Mouse (Mus musculus): ENCODE results near the gene Gnb1l. TPM values are rescaled to one million over a fixed set of nuclear protein-coding genes. Genes with fewer than 3 reads are reported as not detected.
"Not testable (repeated sequence)": the region's sequence is repeated elsewhere in the genome, so short reads cannot be mapped to it uniquely, and the experiment has no call there.

The Gnb1l gene
- polyA plus RNA-seq, 1 experiment from 2014 or later, result 21.4 TPM

DNA sequence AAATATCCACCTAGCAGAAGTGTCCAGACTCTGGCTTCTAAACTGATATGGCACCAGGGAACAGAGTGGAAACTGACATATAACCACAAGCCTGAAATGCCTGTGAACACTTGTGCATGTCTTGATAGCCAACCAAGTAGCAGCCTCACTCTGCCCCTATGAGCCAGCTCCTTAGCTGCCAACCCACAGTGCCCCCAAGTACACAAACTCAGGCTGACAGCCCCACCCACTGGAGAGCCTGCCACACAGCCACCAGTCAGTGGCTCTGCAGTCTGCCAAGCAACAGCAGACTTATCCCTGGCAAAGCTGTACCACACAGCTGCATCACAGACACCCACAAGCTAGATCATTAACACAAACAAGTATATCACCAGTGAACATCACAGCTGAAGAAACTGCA is 19.6 kb downstream of the Gnb1l start:
- Histone ChIP-seq H3K27ac (no peak overlapping the region), H3K36me3 (no peaks in the 10 kb centered on the region), H3K9me3 (no peaks in the 10 kb centered on the region), H3K4me1 (no peaks in the 10 kb centered on the region), H3K9ac (no peak overlapping the region), H3K4me2 (replicated peaks) (no peak overlapping the region), H3K27me3 (no peaks in the 10 kb centered on the region), H3K4me3 (no peak overlapping the region)
- ATAC-seq (ENCODE audit: low FRiP score, low read depth), result no peak

DNA sequence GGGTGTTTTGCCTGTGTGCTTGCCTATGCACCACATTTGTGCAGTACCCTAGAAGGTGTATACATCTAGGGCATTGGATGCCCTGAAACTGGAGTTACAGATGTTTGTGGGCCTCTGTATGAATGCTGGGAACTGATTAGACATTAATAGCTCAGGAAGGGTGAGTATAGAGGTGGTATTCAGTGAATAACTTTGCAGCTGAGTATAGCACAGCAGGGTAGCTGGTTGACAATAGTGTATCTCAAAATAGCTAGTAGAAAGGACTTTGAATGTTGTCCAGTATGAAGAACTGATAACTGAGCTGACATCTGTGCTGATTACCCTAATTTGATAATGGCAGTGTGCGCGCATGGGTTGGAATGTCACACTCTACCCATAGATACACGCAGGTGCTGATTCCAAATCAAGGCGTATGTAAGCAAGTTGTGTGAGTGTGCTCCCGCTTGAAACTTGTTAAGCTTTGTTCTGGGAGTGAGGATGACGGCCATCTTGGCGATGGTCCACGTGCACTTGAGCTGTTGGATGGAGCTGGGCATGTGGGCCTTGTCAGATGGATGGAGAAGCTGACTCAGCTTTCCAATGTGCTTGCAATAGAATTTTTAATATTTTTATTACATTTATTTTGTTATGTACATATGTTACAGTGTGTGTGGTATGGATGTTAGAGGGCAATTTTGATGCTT is 25.2 kb downstream of the Gnb1l start:
- Histone ChIP-seq H3K36me3 (peaks cover 4% of the 10 kb centered on the region; the same call in 1 of the 2 replicates), H3K27me3 (no peaks in the 10 kb centered on the region), H3K4me3 (no peak overlapping the region), H3K9me3 (no peaks in the 10 kb centered on the region), H3K4me2 (replicated peaks) (no peak overlapping the region), H3K4me1 (no peaks in the 10 kb centered on the region), H3K9ac (no peak overlapping the region), H3K27ac (no peak overlapping the region)
- WGBS, result 90% methylated on average over 8 of the region's 8 CpGs
- no peak for ATAC-seq (ENCODE audit: low FRiP score, low read depth)

DNA sequence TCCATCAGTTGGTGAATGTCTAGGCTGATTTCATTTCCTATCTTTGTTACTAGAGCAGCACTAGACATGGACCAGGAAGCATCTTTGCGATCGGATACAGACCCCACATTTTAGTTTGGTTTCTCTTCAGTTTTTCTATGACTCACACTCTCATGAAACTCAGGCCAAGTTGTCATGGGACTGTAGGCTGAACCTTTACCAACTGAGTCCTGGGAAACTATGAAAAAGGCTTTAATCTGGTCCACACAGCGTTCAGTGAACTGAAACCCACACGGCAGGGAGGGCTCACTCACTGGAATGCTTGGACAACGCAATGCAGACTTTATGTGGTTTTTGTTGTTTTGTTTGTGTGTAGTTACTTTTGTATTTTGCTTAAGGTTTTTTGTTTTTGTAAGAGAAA is 30.1 kb downstream of the Gnb1l start:
- 90% methylated on average over 5 of the region's 5 CpGs for WGBS
- ATAC-seq (ENCODE audit: low FRiP score, low read depth), result no peak

DNA sequence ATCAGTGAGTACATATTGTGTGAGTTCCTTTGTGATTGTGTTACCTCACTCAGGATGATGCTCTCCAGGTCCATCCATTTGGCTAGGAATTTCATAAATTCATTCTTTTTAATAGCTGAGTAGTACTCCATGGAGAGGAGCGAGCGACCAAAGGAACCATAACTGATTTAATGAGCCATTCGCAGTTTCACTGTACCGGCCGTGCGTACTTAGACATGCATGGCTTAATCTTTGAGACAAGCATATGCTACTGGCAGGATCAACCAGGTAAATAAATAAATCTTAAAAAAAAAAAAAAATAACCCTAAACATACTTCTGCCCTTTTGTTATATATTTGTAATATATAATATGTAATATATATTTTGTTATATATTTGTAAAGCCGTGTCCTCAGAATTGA is 34.5 kb downstream of the Gnb1l start:
- H3K36me3 ChIP-seq; H3K4me1 ChIP-seq; H3K27me3 ChIP-seq; H3K9ac ChIP-seq; H3K4me2 ChIP-seq (replicated peaks); H3K27ac ChIP-seq; H3K9me3 ChIP-seq; H3K4me3 ChIP-seq: not testable (repeated sequence)
- peak; percentile 99 for ATAC-seq (ENCODE audit: low FRiP score, low read depth)
- WGBS, result 92% methylated on average over 7 of the region's 7 CpGs

More for the DNA sequence above, 30.1 kb downstream of the Gnb1l start:
- Histone ChIP-seq H3K4me3 (no peak overlapping the region), H3K36me3 (peaks cover 4% of the 10 kb centered on the region; the same call in 1 of the 2 replicates), H3K4me2 (replicated peaks) (no peak overlapping the region), H3K9ac (no peak overlapping the region), H3K27ac (no peak overlapping the region), H3K9me3 (peaks cover 7% of the 10 kb centered on the region), H3K4me1 (no peaks in the 10 kb centered on the region), H3K27me3 (no peaks in the 10 kb centered on the region)

DNA sequence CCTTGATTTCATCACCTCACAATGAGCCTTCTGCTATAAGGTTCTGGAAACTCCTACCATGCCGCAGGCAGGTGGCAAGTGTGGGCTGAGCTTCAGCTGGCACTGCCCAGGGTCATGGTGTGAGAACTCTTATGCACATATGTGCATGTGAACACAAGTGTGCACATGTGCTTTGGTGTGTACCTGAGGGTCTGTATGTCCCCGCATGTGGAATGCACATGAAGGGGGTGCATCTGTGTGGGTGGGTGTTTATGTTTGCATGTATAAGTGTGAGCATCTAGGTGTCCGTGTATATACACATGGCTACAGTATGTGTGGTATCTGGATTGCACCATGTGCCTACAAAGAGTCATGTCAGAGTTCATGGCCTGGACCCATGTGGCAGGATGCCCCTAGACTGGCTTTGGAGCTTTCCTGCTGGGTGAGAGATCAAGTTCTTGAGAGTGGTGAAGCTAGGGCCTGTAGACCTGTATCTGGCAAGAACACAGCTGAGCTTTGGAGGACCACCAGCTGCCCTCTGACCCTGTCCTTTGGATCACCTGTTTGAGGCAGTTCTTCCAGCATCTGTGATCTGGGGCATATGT is 39.0 kb downstream of the Gnb1l start:
- Histone ChIP-seq H3K9me3 (no peaks in the 10 kb centered on the region), H3K36me3 (no peaks in the 10 kb centered on the region), H3K27me3 (no peaks in the 10 kb centered on the region), H3K4me3 (no peak overlapping the region), H3K9ac (no peak overlapping the region), H3K27ac (no peak overlapping the region), H3K4me1 (peaks cover 11% of the 10 kb centered on the region; the same call in 1 of the 2 replicates), H3K4me2 (replicated peaks) (no peak overlapping the region)
- WGBS, result 87% methylated on average over 3 of the region's 3 CpGs
- no peak for ATAC-seq (ENCODE audit: low FRiP score, low read depth)

DNA sequence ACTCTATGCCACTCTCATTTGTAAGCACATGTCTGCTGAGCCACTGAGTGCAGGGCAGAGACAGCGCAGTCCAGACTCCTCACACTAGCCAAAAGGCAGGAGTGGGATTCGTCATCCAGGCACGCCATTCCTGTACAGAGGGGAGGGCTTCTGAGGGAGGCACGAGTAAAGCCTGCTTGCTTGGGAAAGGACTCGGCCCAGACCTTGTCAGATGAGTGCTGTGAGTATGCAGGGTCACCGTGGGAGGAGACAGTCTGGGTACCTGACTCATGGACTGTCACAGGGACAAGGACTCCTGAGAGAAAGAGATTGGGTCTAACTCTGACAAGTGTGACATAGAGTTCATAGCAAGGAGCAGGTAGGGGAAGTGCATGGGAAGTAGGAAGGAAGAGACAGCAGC is 40.8 kb downstream of the Gnb1l start:
- Histone ChIP-seq H3K4me1 (peaks cover 11% of the 10 kb centered on the region; the same call in 1 of the 2 replicates), H3K9ac (no peak overlapping the region), H3K9me3 (no peaks in the 10 kb centered on the region), H3K4me3 (no peak overlapping the region), H3K27ac (no peak overlapping the region), H3K36me3 (no peaks in the 10 kb centered on the region), H3K4me2 (replicated peaks) (no peak overlapping the region), H3K27me3 (no peaks in the 10 kb centered on the region)
- no peak for ATAC-seq (ENCODE audit: low FRiP score, low read depth)
- WGBS, result 63% methylated on average over 6 of the region's 6 CpGs

DNA sequence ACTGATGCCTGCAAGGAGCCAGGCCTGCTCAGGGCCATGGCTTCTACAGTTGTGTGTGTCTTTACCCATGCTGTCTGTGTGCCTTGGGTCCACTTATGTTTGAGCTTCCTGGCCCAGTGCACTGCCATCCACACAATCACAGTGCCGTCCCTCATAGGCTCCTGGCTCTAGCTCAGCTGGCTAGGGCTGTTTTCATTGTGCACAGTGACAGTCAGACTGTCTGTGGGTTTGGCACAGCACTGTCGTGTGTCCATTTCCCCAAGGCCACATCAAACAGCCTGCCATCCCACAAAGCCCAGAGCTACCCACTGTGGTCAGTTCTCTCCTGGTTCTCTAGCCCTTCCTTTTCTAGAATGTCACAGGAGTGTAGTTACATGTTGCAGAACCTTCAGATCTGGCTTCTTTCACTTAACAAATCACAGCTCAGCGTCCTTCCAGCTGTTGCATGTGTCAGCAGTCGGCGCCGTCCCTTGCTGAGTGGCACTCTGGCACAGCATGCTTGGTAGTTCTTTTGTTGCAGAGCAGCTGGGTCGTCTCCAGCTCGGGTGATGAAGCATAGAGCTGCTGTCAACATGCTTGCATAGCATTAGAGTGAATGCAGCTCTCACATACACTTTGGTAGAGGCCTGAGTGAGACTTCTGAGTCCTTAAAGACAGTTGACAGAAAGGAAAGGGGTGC is 44.8 kb downstream of the Gnb1l start:
- Histone ChIP-seq H3K4me3 (no peak overlapping the region), H3K9me3 (no peaks in the 10 kb centered on the region), H3K4me1 (peaks cover 19% of the 10 kb centered on the region), H3K4me2 (replicated peaks) (no peak overlapping the region), H3K27me3 (no peaks in the 10 kb centered on the region), H3K36me3 (no peaks in the 10 kb centered on the region), H3K9ac (no peak overlapping the region), H3K27ac (no peak overlapping the region)
- WGBS, result 70% methylated on average over 8 of the region's 8 CpGs
- ATAC-seq (ENCODE audit: low FRiP score, low read depth), result no peak

DNA sequence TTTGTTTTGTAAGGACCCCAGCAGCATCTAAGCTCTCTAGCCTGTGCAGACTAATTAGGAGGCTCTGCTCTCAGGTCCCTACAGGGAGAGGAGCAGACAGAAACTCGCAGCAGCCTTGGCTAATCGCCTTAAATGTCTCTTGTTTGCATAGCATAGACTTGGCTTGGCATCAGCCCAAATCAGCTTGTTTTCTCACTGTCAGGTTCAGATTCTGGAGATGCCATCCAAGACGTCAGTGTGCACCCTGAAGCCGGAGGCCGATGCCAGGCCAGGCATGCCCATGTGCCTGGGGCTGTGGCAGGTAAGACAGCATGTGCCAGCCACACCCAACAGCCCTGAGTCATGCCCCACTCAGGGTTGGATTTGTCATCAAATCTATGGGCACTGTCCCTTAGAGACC is 49.4 kb downstream of the Gnb1l start:
- no peaks in the 10 kb centered on the region for H3K9me3 ChIP-seq
- no peaks in the 10 kb centered on the region; the same call in 1 of the 2 replicates for H3K36me3 ChIP-seq
- H3K4me1 ChIP-seq, result peaks cover 15% of the 10 kb centered on the region
- no peak overlapping the region for H3K4me3 ChIP-seq
- 77% methylated on average over 5 of the region's 5 CpGs for WGBS
- H3K27me3 ChIP-seq, result no peaks in the 10 kb centered on the region
- H3K27ac ChIP-seq, result no peak overlapping the region
- no peak overlapping the region for H3K4me2 ChIP-seq (replicated peaks)
- ATAC-seq (ENCODE audit: low FRiP score, low read depth), result no peak
- no peak overlapping the region for H3K9ac ChIP-seq

DNA sequence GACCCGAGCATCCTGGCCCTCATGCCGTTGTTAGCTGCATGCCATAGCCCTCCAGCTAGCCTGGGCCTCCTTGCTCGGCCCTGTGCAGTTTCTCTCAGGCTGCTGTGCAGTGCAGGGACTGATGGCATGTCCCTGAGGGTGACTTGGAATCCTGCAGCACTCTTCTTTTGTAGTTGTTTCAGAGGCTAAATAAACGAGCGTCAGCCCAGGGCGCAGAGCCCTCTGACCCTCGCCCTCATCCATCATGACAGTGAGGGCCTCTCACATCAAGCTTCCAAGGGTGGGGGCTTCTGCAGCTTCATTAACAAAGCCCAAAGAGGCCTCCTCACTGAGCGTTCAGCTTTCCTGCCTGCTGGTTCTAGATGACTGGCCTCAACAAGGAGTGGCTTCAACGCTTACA is 53.1 kb downstream of the Gnb1l start:
- H3K27me3 ChIP-seq, result no peaks in the 10 kb centered on the region
- H3K4me2 ChIP-seq (replicated peaks), result no peak overlapping the region
- 34% methylated on average over 9 of the region's 9 CpGs for WGBS
- H3K4me1 ChIP-seq, result peaks cover 33% of the 10 kb centered on the region
- no peak overlapping the region for H3K27ac ChIP-seq
- no peaks in the 10 kb centered on the region for H3K9me3 ChIP-seq
- H3K4me3 ChIP-seq, result no peak overlapping the region
- no peak for ATAC-seq (ENCODE audit: low FRiP score, low read depth)
- H3K9ac ChIP-seq, result no peak overlapping the region
- no peaks in the 10 kb centered on the region; the same call in 1 of the 2 replicates for H3K36me3 ChIP-seq

DNA sequence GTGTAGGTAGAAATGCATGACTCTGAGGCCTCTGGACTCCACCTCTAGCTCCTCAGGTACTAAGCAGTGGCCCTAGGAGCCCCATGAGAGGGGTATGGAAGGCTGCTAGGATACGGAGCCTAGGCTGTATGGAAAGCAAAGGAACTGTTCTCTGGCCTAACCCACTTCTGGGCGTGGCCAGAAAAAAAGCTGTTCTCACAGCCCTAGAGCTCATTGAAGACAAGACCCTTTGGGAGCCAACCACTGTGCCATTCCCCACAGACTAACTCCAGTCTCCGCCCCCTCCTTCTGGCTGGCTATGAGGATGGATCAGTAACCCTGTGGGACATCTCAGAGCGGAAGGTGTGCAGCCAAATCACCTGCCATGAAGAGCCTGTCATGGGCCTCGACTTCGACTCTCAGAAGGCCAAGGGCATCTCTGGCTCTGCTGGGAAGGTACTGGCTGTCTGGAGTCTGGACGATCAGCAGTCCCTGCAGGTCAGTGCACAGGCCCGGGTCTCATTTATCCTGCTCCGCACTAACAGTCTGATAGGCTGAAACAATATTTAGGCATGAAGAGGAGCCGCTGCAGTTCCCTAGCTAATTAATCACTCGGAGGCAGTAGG is 53.7 kb downstream of the Gnb1l start:
- H3K4me1 ChIP-seq, result peaks cover 33% of the 10 kb centered on the region
- ATAC-seq (ENCODE audit: low FRiP score, low read depth), result no peak

DNA sequence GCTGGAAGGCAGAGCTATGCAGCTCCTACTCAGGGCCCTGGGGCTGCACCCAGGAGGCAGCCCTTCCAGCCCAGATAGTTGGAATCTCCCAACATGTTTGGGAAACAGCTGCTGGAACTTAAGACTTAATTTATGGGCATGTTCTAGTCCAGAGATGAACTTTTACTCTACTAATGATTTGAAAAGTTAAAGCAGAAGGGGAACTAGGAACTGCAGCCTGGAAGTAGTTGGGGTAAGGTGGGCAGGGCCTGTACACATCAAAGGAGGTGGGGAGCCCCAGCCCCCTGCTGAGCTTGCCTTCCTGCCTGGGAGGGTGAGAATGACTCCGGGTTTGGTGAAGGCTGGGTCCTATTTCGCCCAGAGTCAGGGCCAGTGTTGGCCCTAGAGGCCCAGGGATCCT is 56.2 kb downstream of the Gnb1l start:
- WGBS, result 7% methylated on average over 2 of the region's 2 CpGs
- H3K4me2 ChIP-seq (replicated peaks), result peak overlapping the region; percentile 32
- no peaks in the 10 kb centered on the region for H3K27me3 ChIP-seq
- peak; percentile 34; the same call in 1 of the 2 replicates for ATAC-seq (ENCODE audit: low FRiP score, low read depth)
- H3K4me3 ChIP-seq, result no peak overlapping the region; the same call in 1 of the 2 replicates
- no peaks in the 10 kb centered on the region for H3K9me3 ChIP-seq
- peaks cover 33% of the 10 kb centered on the region for H3K4me1 ChIP-seq
- H3K27ac ChIP-seq, result peak overlapping the region; percentile 84
- peak overlapping the region; percentile 19; the same call in 1 of the 2 replicates for H3K9ac ChIP-seq
- H3K36me3 ChIP-seq, result peaks cover under 1% of the 10 kb centered on the region; the same call in 1 of the 2 replicates

More for the DNA sequence above, 53.7 kb downstream of the Gnb1l start:
- Histone ChIP-seq H3K9me3 (no peaks in the 10 kb centered on the region), H3K36me3 (no peaks in the 10 kb centered on the region; the same call in 1 of the 2 replicates), H3K4me2 (replicated peaks) (no peak overlapping the region), H3K27ac (no peak overlapping the region), H3K9ac (no peak overlapping the region), H3K27me3 (no peaks in the 10 kb centered on the region), H3K4me3 (no peak overlapping the region)
- WGBS, result 62% methylated on average over 11 of the region's 11 CpGs

Measured in limb, embryonic 13.5 days (tissue).